Mouse (Mus musculus): ENCODE data around the gene Tlr9. TPM values are rescaled to one million over a fixed set of nuclear protein-coding genes. Genes with fewer than 3 reads are reported as not detected.

Gene Tlr9
- polyA plus RNA-seq (2015; fragmentation: Nextera tagmentation; extraction: Ambion mirVana): not detected in 2 replicates

DNA sequence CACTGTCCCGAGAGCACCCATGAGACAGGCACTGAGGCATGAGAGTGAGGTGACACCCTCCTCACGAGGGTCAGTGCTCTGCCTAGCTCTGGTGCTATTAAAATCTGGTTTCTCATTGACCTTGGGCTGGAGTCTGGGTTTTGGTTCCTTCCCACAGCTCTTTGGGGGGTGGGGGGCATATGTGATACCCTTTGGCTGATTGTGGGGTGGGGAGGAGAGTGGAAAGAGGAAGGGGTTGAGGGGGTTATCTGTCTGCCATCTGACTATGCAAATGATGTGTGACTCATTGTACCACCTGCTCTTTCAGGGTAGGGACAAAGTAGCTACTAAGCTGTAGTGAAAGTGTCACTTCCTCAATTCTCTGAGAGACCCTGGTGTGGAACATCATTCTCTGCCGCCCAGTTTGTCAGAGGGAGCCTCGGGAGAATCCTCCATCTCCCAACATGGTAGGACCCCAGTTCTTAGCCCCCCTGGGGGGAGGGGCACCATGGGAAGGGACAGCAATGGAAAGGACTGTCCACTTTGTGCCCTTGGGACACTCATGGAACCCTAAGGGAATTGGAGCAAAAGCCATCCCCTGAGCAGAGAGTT is at the start of gene Tlr9:
Tlr9 (plus strand) TSS at position 338 of the 591 bp plus-strand sequence.
- no peak for ATAC-seq (ENCODE audit: insufficient number of reproducible peaks, insufficient read depth, low FRiP score, low TSS enrichment, low read depth)
- Histone ChIP-seq H3K9ac (no peak within 1 kb of the TSS), H3K4me1 (peaks cover 10% of the 10 kb centered on the region), H3K27ac (no peak within 1 kb of the TSS), H3K4me2 (no peak within 1 kb of the TSS), H3K27me3 (peaks cover 22% of the 10 kb centered on the region), H3K9me3 (no peaks in the 10 kb centered on the region), H3K36me3 (no peaks in the 10 kb centered on the region), H3K4me3 (no peak within 1 kb of the TSS)
- WGBS: 75% methylated on average over 4 of the region's 4 CpGs

DNA sequence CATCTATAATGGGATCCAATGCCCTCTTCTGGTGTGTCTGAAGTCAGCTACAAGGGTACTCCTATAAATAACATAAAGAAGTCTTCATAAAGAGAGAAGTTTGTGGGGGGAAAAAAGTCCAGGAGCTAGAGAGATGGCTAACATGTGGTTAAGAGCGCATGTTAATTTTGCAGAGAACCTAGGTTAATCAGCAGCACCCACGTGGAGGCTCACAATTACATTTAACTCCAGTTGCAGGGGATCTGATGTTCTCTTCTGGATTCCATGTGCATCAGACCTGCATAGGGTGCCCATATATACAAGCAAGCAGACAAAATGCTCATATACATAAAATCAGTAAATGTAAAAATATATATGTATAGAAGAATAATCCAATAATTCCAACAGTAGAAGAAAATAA is 49.0 kb upstream of the Tlr9 start:
- no peaks in the 10 kb centered on the region for H3K9me3 ChIP-seq
- H3K27me3 ChIP-seq: no peaks in the 10 kb centered on the region
- H3K36me3 ChIP-seq: peaks cover 25% of the 10 kb centered on the region
- H3K9ac ChIP-seq: 0 out of 2 replicates have a peak overlapping the region, but pooled peaks have one; percentile 1
- 52% methylated on average over 2 of the region's 2 CpGs for WGBS
- H3K4me2 ChIP-seq: peak overlapping the region; percentile 77
- no peak overlapping the region for H3K27ac ChIP-seq
- ATAC-seq (ENCODE audit: insufficient number of reproducible peaks, insufficient read depth, low FRiP score, low TSS enrichment, low read depth): no peak
- peak overlapping the region; percentile 96 for H3K4me3 ChIP-seq
- H3K4me1 ChIP-seq: peaks cover 36% of the 10 kb centered on the region

DNA sequence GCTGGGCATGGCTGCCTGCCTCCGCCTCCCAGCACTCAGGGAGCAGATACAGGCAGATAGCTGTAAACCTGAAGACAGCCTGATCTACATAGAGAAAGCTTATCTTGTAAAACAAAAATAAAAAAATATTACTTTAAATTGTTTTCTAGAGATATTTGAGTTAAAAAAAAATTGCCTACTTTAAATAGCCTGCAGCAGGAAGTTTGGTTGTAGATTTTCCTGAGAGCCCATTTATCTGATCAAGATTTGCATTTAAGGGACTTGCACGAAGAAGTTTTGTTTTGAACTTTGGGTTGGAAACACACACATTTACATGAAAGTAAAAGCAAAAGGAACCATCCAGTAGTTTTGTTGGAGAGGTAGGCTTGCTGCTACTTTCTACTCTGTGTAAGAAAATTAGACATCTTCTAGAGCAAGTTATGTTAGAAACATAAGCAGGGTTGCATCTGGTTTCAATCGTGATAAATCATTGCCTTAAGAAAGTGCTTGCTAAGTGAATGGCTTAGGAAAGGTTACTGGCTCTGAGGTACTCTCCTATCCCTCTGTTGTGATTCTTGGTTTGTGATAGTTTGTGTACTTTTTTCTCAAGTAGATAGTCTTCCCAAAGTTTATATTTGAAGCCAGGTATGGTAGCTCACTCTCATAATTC is 46.7 kb upstream of the Tlr9 start:
- WGBS: 48% methylated on average over 3 of the region's 3 CpGs
- peaks cover 43% of the 10 kb centered on the region for H3K36me3 ChIP-seq
- H3K9me3 ChIP-seq: no peaks in the 10 kb centered on the region
- no peaks in the 10 kb centered on the region for H3K27me3 ChIP-seq
- peaks cover 28% of the 10 kb centered on the region for H3K4me1 ChIP-seq
- 0 out of 2 replicates have a peak overlapping the region, but pooled peaks have one; percentile 5 for H3K4me2 ChIP-seq
- H3K27ac ChIP-seq: no peak overlapping the region
- ATAC-seq (ENCODE audit: insufficient number of reproducible peaks, insufficient read depth, low FRiP score, low TSS enrichment, low read depth): no peak
- no peak overlapping the region for H3K9ac ChIP-seq
- H3K4me3 ChIP-seq: no peak overlapping the region

DNA sequence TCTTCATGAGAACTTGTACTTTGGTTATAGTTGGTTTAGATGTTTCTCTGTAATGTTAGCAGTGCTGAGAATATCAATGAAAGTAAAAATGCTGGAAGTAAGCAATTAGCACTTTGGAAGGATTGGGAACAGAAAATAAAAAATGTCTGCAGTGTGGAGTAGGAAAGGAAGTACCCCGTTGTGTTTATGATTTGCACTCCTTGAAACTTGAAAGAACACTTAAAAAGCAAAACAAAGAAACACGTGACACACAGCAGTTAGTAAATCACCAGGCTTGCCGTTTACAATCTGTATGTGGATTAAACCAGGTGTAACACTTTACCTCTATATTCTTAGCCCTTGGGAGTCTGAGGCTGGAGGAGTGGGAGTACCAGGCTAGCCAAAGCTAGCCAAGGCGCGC is 45.6 kb upstream of the Tlr9 start:
- no peak for ATAC-seq (ENCODE audit: insufficient number of reproducible peaks, insufficient read depth, low FRiP score, low TSS enrichment, low read depth)
- H3K4me3 ChIP-seq: no peak overlapping the region
- 77% methylated on average over 5 of the region's 5 CpGs for WGBS

DNA sequence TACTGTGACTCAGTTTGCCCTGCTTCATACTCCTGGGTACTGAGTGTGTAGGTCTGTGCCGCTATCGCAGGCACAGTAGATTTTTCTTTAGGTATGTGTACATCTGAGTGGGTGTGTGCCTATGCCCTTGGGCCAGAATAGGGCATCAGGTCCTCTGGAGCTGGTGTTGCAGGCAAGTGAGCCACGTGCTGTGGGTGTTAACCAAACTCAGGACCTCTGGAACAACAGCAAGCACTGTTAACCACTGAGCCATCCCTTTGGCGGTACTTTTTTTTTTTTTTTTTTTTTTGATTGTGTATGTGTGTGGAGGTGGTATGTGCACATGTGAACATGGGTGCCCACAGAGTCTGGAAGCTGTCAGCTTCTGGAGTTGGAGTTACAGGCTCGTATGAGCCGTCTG is 44.6 kb upstream of the Tlr9 start:
- H3K36me3 ChIP-seq: peaks cover 64% of the 10 kb centered on the region
- 86% methylated on average over 6 of the region's 6 CpGs for WGBS
- no peak for ATAC-seq (ENCODE audit: insufficient number of reproducible peaks, insufficient read depth, low FRiP score, low TSS enrichment, low read depth)
- no peak overlapping the region for H3K9ac ChIP-seq
- H3K27ac ChIP-seq: no peak overlapping the region
- no peaks in the 10 kb centered on the region for H3K9me3 ChIP-seq
- peaks cover 28% of the 10 kb centered on the region for H3K4me1 ChIP-seq
- H3K4me2 ChIP-seq: no peak overlapping the region
- no peaks in the 10 kb centered on the region for H3K27me3 ChIP-seq
- no peak overlapping the region for H3K4me3 ChIP-seq

More for the DNA sequence above, 45.6 kb upstream of the Tlr9 start:
- no peak overlapping the region for H3K27ac ChIP-seq
- H3K27me3 ChIP-seq: no peaks in the 10 kb centered on the region
- peaks cover 54% of the 10 kb centered on the region for H3K36me3 ChIP-seq
- H3K9ac ChIP-seq: no peak overlapping the region
- H3K9me3 ChIP-seq: no peaks in the 10 kb centered on the region
- peaks cover 28% of the 10 kb centered on the region for H3K4me1 ChIP-seq
- no peak overlapping the region for H3K4me2 ChIP-seq

DNA sequence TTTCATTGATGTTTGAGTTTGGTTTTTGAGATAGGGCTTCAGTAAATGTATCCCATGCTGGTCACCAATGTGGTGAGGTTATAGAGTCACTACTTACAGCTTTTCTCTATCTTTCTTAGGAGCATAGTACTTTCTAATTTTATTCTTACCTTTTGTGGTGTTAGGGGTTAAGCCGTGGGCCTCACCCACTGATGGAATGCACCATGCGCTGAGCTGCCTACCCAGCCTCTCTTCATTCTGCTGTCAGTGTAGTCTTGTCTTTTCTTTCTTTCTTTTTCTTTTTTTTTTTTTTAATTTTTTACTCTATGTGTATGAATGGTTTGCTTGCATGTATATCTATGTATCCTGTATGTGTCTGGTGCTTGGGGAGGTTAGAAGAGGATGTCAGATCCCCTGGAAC is 42.9 kb upstream of the Tlr9 start:
- Histone ChIP-seq H3K9ac (no peak overlapping the region), H3K27ac (no peak overlapping the region), H3K4me1 (peaks cover 14% of the 10 kb centered on the region), H3K9me3 (no peaks in the 10 kb centered on the region), H3K36me3 (peaks cover 76% of the 10 kb centered on the region), H3K4me3 (no peak overlapping the region), H3K27me3 (no peaks in the 10 kb centered on the region), H3K4me2 (no peak overlapping the region)
- ATAC-seq (ENCODE audit: insufficient number of reproducible peaks, insufficient read depth, low FRiP score, low TSS enrichment, low read depth): no peak
- WGBS: 84% methylated on average over 2 of the region's 2 CpGs

DNA sequence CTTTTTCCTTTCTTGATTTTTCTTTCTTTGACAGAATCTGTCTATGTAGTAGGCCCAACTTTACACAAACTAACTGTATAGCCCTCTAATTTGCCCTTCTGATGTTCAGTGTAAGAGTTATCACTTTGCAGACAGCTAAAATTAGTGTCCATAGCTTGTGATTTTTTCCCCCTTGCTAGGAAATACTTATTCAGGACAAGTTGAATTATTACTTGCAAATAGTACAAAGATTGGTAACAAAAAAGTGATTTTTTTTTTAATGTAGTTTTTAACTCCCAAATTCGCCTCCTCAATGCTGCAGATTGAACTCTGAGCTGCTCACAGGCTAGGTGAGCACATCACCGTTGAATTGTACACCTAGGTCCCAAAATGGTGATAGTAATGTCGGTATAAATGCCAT is 42.4 kb upstream of the Tlr9 start:
- Histone ChIP-seq H3K9me3 (no peaks in the 10 kb centered on the region), H3K9ac (no peak overlapping the region), H3K4me1 (peaks cover 9% of the 10 kb centered on the region), H3K27me3 (no peaks in the 10 kb centered on the region), H3K27ac (no peak overlapping the region), H3K36me3 (peaks cover 82% of the 10 kb centered on the region), H3K4me3 (no peak overlapping the region), H3K4me2 (no peak overlapping the region)
- no peak for ATAC-seq (ENCODE audit: insufficient number of reproducible peaks, insufficient read depth, low FRiP score, low TSS enrichment, low read depth)
- WGBS: 90% methylated on average over 3 of the region's 3 CpGs

DNA sequence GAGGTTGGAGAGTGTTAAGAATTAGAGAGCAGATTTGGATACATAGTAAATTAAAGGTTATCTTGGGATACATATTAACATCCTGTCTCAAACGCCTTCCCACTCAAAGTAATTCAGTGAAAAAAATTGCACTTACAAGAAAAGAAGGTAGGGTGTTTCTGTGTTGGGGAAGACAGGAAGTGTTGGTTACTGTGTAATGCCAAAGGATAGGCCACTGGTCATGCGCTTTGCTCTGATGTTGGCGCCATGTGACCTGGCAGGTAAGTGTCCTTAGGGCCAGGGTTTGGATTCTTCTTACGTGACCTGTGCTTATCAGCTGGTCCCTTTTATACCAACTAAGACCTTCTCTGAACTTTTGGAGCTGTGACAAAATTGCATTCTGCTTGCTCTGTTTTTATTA is 40.3 kb upstream of the Tlr9 start:
- Histone ChIP-seq H3K27me3 (no peaks in the 10 kb centered on the region), H3K4me1 (no peaks in the 10 kb centered on the region), H3K9me3 (no peaks in the 10 kb centered on the region), H3K27ac (no peak overlapping the region), H3K36me3 (peaks cover 94% of the 10 kb centered on the region), H3K4me2 (no peak overlapping the region), H3K4me3 (no peak overlapping the region), H3K9ac (no peak overlapping the region)
- WGBS: 93% methylated on average over 4 of the region's 4 CpGs
- no peak for ATAC-seq (ENCODE audit: insufficient number of reproducible peaks, insufficient read depth, low FRiP score, low TSS enrichment, low read depth)

DNA sequence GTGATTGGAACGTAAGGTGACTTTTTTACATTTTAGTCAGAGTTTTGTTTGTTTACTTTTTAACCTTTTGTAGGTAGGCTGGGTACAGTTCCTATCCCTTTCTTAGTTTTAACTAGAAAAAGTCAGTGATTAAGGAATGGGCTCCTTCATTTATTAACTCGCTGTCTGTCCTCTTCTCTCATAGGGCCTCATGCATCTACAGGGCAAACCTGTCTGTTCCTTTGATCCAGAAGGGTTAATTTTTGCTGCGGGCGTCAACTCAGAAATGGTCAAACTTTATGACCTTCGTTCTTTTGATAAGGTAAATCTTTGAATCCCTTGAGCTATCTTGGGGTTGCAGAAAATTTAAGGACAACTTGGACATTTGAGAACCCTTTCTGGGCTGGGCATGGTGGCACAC is 38.4 kb upstream of the Tlr9 start:
- no peaks in the 10 kb centered on the region for H3K27me3 ChIP-seq
- 92% methylated on average over 5 of the region's 5 CpGs for WGBS
- no peak overlapping the region for H3K4me3 ChIP-seq
- H3K36me3 ChIP-seq: peaks cover 95% of the 10 kb centered on the region
- no peaks in the 10 kb centered on the region for H3K9me3 ChIP-seq
- no peak overlapping the region for H3K27ac ChIP-seq
- no peak overlapping the region for H3K4me2 ChIP-seq
- no peaks in the 10 kb centered on the region for H3K4me1 ChIP-seq
- H3K9ac ChIP-seq: no peak overlapping the region
- no peak for ATAC-seq (ENCODE audit: insufficient number of reproducible peaks, insufficient read depth, low FRiP score, low TSS enrichment, low read depth)

DNA sequence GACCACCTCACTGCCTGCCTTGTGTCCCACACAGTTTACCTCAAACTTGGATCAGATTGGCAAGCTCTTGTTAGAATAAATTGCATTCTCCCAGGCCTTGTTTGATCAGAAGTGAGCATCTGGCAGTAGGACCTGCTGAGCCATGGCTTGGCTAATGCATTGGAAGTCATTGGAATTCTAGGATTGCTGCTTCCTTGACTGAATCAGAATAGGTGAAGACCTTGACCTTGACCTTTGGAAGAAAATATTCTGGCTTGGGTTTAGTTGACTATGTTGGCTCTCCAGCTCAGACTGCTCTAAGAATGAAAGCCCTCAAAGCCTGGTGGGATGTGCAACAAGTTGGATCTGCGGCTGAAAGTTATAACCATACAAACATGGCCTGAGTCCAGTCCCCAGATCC is 31.0 kb upstream of the Tlr9 start:
- Histone ChIP-seq H3K9me3 (no peaks in the 10 kb centered on the region), H3K27ac (no peak overlapping the region), H3K4me1 (no peaks in the 10 kb centered on the region), H3K36me3 (peaks cover 95% of the 10 kb centered on the region), H3K9ac (no peak overlapping the region), H3K27me3 (no peaks in the 10 kb centered on the region), H3K4me3 (no peak overlapping the region), H3K4me2 (no peak overlapping the region)
- no peak for ATAC-seq (ENCODE audit: insufficient number of reproducible peaks, insufficient read depth, low FRiP score, low TSS enrichment, low read depth)
- 100% methylated on average over 1 of the region's 1 CpGs for WGBS

DNA sequence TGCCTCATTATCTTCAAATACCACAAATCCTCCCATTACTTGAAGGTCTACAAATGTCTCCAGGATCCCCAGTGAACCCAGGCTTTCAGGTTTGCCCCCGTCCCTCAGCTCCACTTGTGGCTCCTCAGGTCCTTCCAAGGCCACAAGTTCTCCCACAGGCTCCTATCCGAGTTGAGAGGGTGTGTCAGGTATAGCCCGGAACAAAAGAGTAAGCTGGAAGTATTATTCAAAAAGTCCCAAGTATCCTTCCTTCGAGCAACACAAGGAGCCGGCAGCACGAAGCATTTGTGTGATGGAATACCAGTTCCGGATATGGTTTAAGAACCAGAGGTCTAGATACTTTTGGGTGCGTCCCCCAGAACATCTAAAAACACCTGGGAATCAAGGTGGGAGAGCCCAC is 30.4 kb upstream of the Tlr9 start:
- H3K27ac ChIP-seq: no peak overlapping the region
- no peak for ATAC-seq (ENCODE audit: insufficient number of reproducible peaks, insufficient read depth, low FRiP score, low TSS enrichment, low read depth)
- no peak overlapping the region for H3K9ac ChIP-seq
- H3K4me3 ChIP-seq: no peak overlapping the region
- H3K27me3 ChIP-seq: no peaks in the 10 kb centered on the region
- no peaks in the 10 kb centered on the region for H3K4me1 ChIP-seq
- H3K9me3 ChIP-seq: no peaks in the 10 kb centered on the region
- H3K36me3 ChIP-seq: peaks cover 95% of the 10 kb centered on the region
- no peak overlapping the region for H3K4me2 ChIP-seq
- WGBS: 92% methylated on average over 8 of the region's 8 CpGs

DNA sequence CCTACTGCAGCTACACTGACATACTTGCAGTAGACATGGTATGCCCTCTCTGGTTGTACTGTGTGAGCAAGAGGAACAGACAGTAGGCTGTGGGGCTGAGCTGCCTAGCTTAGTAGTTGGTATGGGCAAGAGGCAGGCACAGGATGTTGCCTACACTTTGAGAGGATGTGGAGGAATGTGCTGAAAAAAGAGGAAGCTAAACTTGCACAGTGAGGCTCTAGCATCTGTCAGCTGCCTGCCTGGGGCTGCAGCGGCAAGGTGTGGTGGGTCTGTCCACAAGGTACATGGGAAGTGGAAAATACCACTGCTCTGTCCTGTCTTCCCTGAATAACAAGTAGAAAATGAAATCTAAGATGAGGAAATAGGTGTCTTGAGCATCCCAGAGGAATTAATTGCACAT is 29.4 kb upstream of the Tlr9 start:
- WGBS: 93% methylated on average over 1 of the region's 1 CpGs
- H3K9me3 ChIP-seq: no peaks in the 10 kb centered on the region
- H3K4me3 ChIP-seq: no peak overlapping the region
- H3K27ac ChIP-seq: no peak overlapping the region; the same call in 1 of the 2 replicates
- no peak overlapping the region for H3K4me2 ChIP-seq
- H3K4me1 ChIP-seq: peaks cover 5% of the 10 kb centered on the region
- no peak for ATAC-seq (ENCODE audit: insufficient number of reproducible peaks, insufficient read depth, low FRiP score, low TSS enrichment, low read depth)
- no peak overlapping the region for H3K9ac ChIP-seq
- no peaks in the 10 kb centered on the region for H3K27me3 ChIP-seq
- H3K36me3 ChIP-seq: peaks cover 87% of the 10 kb centered on the region

Measured in embryonic facial prominence, embryonic 13.5 days (tissue).